Mouse (Mus musculus) kidney, adult 2 months (tissue): ENCODE data around the gene Dapk3.
A peak's percentile ranks its signal among the peaks of the same experiment; 100 is the strongest.

ENCODE experiments used
- CTCF ChIP-seq: fragments of 200-500 bp; conservative IDR thresholded peaks from 2 replicates; pipeline ENCODE4 v1.5.1; 2011; ENCODE audit warnings: low read depth, mild to moderate bottlenecking, control low read depth, low read length, moderate library complexity, mixed read lengths; ENCODE audit not compliant: insufficient read depth, insufficient read length
- POLR2A ChIP-seq: fragments of 200-500 bp; IDR thresholded peaks from one replicate; pipeline ENCODE4 v1.6.1; 2011; ENCODE audit warnings: low read depth, low read length, control low read depth

DNA sequence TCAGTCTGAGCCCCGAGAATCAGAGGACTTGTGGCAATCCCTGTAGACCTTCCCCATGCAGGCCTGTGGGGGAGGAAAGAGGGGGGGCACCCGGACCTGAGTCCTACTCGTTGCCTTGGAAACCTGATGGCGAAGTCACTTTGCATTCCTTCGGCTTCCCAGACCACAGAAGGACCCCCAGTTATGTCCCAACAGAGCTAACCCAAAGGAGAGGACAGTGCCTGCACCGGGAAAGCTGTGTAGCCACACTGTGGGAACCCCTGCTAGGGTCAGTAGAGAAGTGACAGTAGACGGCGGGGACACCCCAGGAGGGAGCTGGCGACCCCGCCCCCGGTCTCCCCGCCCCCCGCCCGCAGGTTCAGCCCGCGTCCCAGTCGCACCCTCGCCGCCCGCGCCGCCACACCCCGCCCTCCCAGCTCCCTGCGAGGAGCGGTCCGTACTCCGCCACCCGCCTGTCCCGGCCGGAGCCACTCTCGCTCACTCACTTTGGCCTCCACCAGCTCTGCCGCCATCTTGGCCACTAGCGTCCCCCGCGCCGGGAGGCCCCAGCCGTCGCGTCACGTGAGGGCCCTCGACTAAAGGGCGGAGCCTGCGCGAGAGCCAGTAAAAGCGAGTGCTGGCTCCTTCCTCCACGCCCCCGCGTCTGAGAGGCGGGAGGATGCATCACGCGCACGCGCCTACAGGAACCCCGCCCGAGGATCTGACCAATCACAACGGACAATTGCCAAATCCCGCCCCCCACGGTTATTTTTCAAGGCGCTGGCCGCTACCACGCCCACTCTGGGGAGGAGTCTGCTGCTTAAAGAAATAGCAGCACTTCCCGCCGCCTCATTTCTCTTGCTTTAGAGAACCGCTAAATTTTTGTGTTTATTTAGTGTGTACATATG lies 15.4 kb upstream of the Dapk3 start, which contains the start of gene Pias4:
- TF ChIP-seq CTCF = no peak
- peak; percentile 84 for TF ChIP-seq POLR2A
